Mouse (Mus musculus) lung, postnatal 25 days (tissue): ENCODE data around the gene H2afy.

ENCODE experiments used
- DNase-seq: peaks from one replicate; pipeline ENCODE4 v3.0.0; 2022; ENCODE audit warnings: low spot score

The H2afy gene

GRCm38 (mm10) chr13:56145523-56145922 lies 9.4 kb upstream of the H2afy start:
- no peak for DNase-seq

GRCm38 (mm10) chr13:56144021-56144420 lies 7.9 kb upstream of the H2afy start:
- no peak for DNase-seq

GRCm38 (mm10) chr13:56143151-56143513 lies 7.0 kb upstream of the H2afy start:
- DNase-seq = no peak

- no peak for DNase-seq
Measured at GRCm38 (mm10) chr13:56142382-56143150, 6.4 kb upstream of the H2afy start.

GRCm38 (mm10) chr13:56139167-56139751 lies 3.1 kb upstream of the H2afy start:
- DNase-seq = no peak

GRCm38 (mm10) chr13:56135231-56136052 lies 719 bp downstream of the H2afy start:
- peak; percentile 91 for DNase-seq

GRCm38 (mm10) chr13:56134631-56135181 lies 1.5 kb downstream of the H2afy start:
- DNase-seq = no peak

- DNase-seq = no peak
Measured at GRCm38 (mm10) chr13:56134031-56134430, 2.1 kb downstream of the H2afy start.

GRCm38 (mm10) chr13:56132941-56133340 lies 3.2 kb downstream of the H2afy start:
- DNase-seq = no peak

GRCm38 (mm10) chr13:56132326-56132936 lies 3.7 kb downstream of the H2afy start:
- DNase-seq = no peak

- DNase-seq = no peak
Measured at GRCm38 (mm10) chr13:56130544-56130943, 5.6 kb downstream of the H2afy start.

GRCm38 (mm10) chr13:56129578-56129977 lies 6.6 kb downstream of the H2afy start:
- no peak for DNase-seq

GRCm38 (mm10) chr13:56129014-56129413 lies 7.1 kb downstream of the H2afy start:
- DNase-seq = no peak

- DNase-seq = no peak
Measured at GRCm38 (mm10) chr13:56125632-56126031, 10.5 kb downstream of the H2afy start.

- DNase-seq = no peak
Measured at GRCm38 (mm10) chr13:56123075-56123474, 13.1 kb downstream of the H2afy start.

GRCm38 (mm10) chr13:56117991-56118765 lies 18.0 kb downstream of the H2afy start:
- no peak for DNase-seq

GRCm38 (mm10) chr13:56115906-56116305 lies 20.3 kb downstream of the H2afy start:
- DNase-seq = no peak

GRCm38 (mm10) chr13:56115386-56115785 lies 20.8 kb downstream of the H2afy start:
- peak; percentile 78 for DNase-seq

GRCm38 (mm10) chr13:56113431-56114248 lies 22.5 kb downstream of the H2afy start:
- peak; percentile 69 for DNase-seq

GRCm38 (mm10) chr13:56112980-56113379 lies 23.2 kb downstream of the H2afy start:
- no peak for DNase-seq
